Mouse (Mus musculus): ENCODE results near the gene Zfhx3. TPM values are rescaled to one million over a fixed set of nuclear protein-coding genes. Genes with fewer than 3 reads are reported as not detected.

Gene Zfhx3
- polyA plus RNA-seq, 1 experiment from 2014 or later = 27.5 TPM

GRCm38 (mm10) chr8:108743238-108743637 lies 800.8 kb downstream of the Zfhx3 start:
- H3K9me3 ChIP-seq (replicated peaks; ENCODE audit: control insufficient read depth, low read length) = no peaks in the 10 kb centered on the region
- H3K4me3 ChIP-seq (ENCODE audit: low read depth, low read length) = no peak overlapping the region
- no peak overlapping the region for H3K9ac ChIP-seq (replicated peaks; ENCODE audit: low read length)
- no peak overlapping the region for H3K4me2 ChIP-seq (ENCODE audit: low read depth, low read length)
- H3K27ac ChIP-seq (replicated peaks; ENCODE audit: low read depth, low read length) = no peak overlapping the region
- no peaks in the 10 kb centered on the region for H3K27me3 ChIP-seq (ENCODE audit: control insufficient read depth, insufficient read depth, low read length)
- no peak for DNase-seq (ENCODE audit: low spot score)
- 71% methylated on average over 7 of the region's 7 CpGs for WGBS
- ATAC-seq (replicated peaks; ENCODE audit: insufficient number of reproducible peaks, low FRiP score, low TSS enrichment, low read depth) = no peak
- H3K4me1 ChIP-seq (ENCODE audit: control insufficient read depth, insufficient read depth, low read length) = no peaks in the 10 kb centered on the region
- H3K36me3 ChIP-seq (replicated peaks; ENCODE audit: control insufficient read depth, insufficient read depth, low read depth, low read length) = no peaks in the 10 kb centered on the region; the same call in 1 of the 2 replicates

- ATAC-seq (replicated peaks; ENCODE audit: insufficient number of reproducible peaks, low FRiP score, low TSS enrichment, low read depth) (no peak), DNase-seq (ENCODE audit: low spot score) (no peak)
- H3K27me3 ChIP-seq (ENCODE audit: control insufficient read depth, insufficient read depth, low read length) = no peaks in the 10 kb centered on the region
- WGBS = 95% methylated on average over 7 of the region's 7 CpGs
- no peaks in the 10 kb centered on the region for H3K9me3 ChIP-seq (replicated peaks; ENCODE audit: control insufficient read depth, low read length)
- no peaks in the 10 kb centered on the region; the same call in 1 of the 2 replicates for H3K36me3 ChIP-seq (replicated peaks; ENCODE audit: control insufficient read depth, insufficient read depth, low read depth, low read length)
- no peak overlapping the region for H3K9ac ChIP-seq (replicated peaks; ENCODE audit: low read length)
- no peak overlapping the region for H3K27ac ChIP-seq (replicated peaks; ENCODE audit: low read depth, low read length)
- no peaks in the 10 kb centered on the region for H3K4me1 ChIP-seq (ENCODE audit: control insufficient read depth, insufficient read depth, low read length)
- no peak overlapping the region for H3K4me3 ChIP-seq (ENCODE audit: low read depth, low read length)
- H3K4me2 ChIP-seq (ENCODE audit: low read depth, low read length) = no peak overlapping the region
Measured at GRCm38 (mm10) chr8:108745551-108745950, 803.1 kb downstream of the Zfhx3 start.

DNA sequence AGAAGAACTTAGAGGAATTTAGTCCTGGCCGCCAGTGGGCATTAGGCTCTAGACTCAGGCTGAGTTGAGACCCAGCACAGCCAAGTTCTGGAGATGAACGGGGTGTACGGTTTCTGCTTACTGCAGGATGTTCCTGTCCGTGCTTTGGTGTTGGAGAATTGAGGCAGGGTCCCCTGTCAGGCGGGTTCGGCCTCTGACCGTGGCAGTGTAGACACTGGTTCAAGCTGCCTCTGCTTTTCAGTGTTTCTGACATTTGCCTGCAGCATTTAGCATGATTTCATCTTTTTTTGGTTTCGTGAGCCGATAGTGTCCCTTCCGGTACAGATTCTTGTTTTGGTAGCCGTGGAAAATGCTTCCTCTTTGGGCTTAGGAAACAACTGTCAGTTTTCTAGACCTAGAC lies 805.7 kb downstream of the Zfhx3 start:
- Histone ChIP-seq H3K4me3 (ENCODE audit: low read depth, low read length) (no peak overlapping the region), H3K27me3 (ENCODE audit: control insufficient read depth, insufficient read depth, low read length) (no peaks in the 10 kb centered on the region), H3K9ac (replicated peaks; ENCODE audit: low read length) (no peak overlapping the region), H3K4me2 (ENCODE audit: low read depth, low read length) (no peak overlapping the region), H3K4me1 (ENCODE audit: control insufficient read depth, insufficient read depth, low read length) (no peaks in the 10 kb centered on the region), H3K9me3 (replicated peaks; ENCODE audit: control insufficient read depth, low read length) (no peaks in the 10 kb centered on the region), H3K27ac (replicated peaks; ENCODE audit: low read depth, low read length) (no peak overlapping the region), H3K36me3 (replicated peaks; ENCODE audit: control insufficient read depth, insufficient read depth, low read depth, low read length) (no peaks in the 10 kb centered on the region)
- ATAC-seq (replicated peaks; ENCODE audit: insufficient number of reproducible peaks, low FRiP score, low TSS enrichment, low read depth) = no peak
- 52% methylated on average over 11 of the region's 11 CpGs for WGBS
- no peak for DNase-seq (ENCODE audit: low spot score)

DNA sequence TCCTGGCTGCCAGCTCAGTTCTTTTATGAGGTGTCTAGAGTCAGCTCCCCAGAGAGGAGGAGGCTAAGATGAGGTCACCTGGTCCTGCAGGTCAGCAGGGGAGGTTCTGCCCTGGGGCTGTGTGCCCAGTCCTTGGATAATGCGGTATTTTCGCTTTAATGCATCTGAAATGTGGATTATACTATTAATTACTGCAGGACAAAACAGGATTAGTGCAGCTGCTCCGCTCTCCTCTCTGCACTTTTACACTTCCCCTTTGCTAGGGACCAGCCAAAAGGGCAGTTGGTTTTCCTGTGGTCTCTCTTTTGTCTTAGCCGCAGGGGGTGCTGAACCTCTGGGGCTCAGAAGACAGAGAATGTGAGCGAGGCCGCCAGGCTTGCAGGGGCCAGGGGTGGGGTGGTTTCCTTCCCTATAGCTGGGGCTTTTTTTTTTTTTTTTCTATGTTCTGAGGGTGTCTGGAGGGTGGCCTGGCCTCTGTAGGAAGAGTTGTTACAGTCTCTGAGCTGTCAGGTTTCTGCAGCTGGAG lies 806.5 kb downstream of the Zfhx3 start:
- 0 out of 2 replicates have a peak, but pooled peaks have one; percentile 22 for ATAC-seq (replicated peaks; ENCODE audit: insufficient number of reproducible peaks, low FRiP score, low TSS enrichment, low read depth)
- 4% methylated on average over 6 of the region's 6 CpGs for WGBS
- H3K27me3 ChIP-seq (ENCODE audit: control insufficient read depth, insufficient read depth, low read length) = no peaks in the 10 kb centered on the region

GRCm38 (mm10) chr8:108750806-108751205 lies 808.4 kb downstream of the Zfhx3 start:
- H3K4me3 ChIP-seq (ENCODE audit: low read depth, low read length) = no peak overlapping the region
- 88% methylated on average over 9 of the region's 9 CpGs for WGBS
- no peaks in the 10 kb centered on the region for H3K27me3 ChIP-seq (ENCODE audit: control insufficient read depth, insufficient read depth, low read length)
- H3K27ac ChIP-seq (replicated peaks; ENCODE audit: low read depth, low read length) = no peak overlapping the region
- ATAC-seq (replicated peaks; ENCODE audit: insufficient number of reproducible peaks, low FRiP score, low TSS enrichment, low read depth) (no peak), DNase-seq (ENCODE audit: low spot score) (no peak)
- no peaks in the 10 kb centered on the region for H3K36me3 ChIP-seq (replicated peaks; ENCODE audit: control insufficient read depth, insufficient read depth, low read depth, low read length)
- no peaks in the 10 kb centered on the region for H3K9me3 ChIP-seq (replicated peaks; ENCODE audit: control insufficient read depth, low read length)
- no peak overlapping the region for H3K4me2 ChIP-seq (ENCODE audit: low read depth, low read length)
- no peak overlapping the region for H3K9ac ChIP-seq (replicated peaks; ENCODE audit: low read length)
- no peaks in the 10 kb centered on the region for H3K4me1 ChIP-seq (ENCODE audit: control insufficient read depth, insufficient read depth, low read length)

More for the DNA sequence above, 806.5 kb downstream of the Zfhx3 start:
- Histone ChIP-seq H3K36me3 (replicated peaks; ENCODE audit: control insufficient read depth, insufficient read depth, low read depth, low read length) (no peaks in the 10 kb centered on the region), H3K4me3 (ENCODE audit: low read depth, low read length) (no peak overlapping the region), H3K9me3 (replicated peaks; ENCODE audit: control insufficient read depth, low read length) (no peaks in the 10 kb centered on the region), H3K9ac (replicated peaks; ENCODE audit: low read length) (no peak overlapping the region), H3K27ac (replicated peaks; ENCODE audit: low read depth, low read length) (no peak overlapping the region), H3K4me2 (ENCODE audit: low read depth, low read length) (no peak overlapping the region), H3K4me1 (ENCODE audit: control insufficient read depth, insufficient read depth, low read length) (no peaks in the 10 kb centered on the region)
- DNase-seq (ENCODE audit: low spot score) = no peak

DNA sequence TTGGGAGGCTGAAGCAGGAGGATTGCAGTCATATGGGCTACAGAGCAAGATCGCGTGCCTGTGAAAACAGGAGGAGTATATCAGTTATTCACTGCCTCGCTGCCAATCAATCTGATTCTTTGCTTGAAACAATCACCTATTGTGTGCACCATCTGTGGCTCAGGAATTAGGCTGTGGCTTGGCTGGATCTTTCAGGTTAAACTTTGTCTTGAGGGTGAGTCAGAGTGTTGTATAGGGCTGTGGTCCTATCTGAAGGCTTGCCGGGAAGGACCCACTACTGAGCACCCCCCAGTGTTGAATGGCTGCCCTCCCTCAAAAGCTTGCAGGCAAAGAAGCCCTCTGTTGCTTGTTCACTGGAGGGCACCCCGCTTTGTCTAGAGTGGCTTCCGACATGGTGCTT lies 812.1 kb downstream of the Zfhx3 start:
- no peak overlapping the region for H3K27ac ChIP-seq (replicated peaks; ENCODE audit: low read depth, low read length)
- 72% methylated on average over 6 of the region's 6 CpGs for WGBS

GRCm38 (mm10) chr8:108755400-108756325 lies 813.2 kb downstream of the Zfhx3 start:
- no peak overlapping the region for H3K27ac ChIP-seq (replicated peaks; ENCODE audit: low read depth, low read length)

More for the DNA sequence above, 812.1 kb downstream of the Zfhx3 start:
- H3K4me1 ChIP-seq (ENCODE audit: control insufficient read depth, insufficient read depth, low read length) = peaks cover 6% of the 10 kb centered on the region; the same call in 1 of the 2 replicates
- no peak for DNase-seq (ENCODE audit: low spot score)
- H3K4me3 ChIP-seq (ENCODE audit: low read depth, low read length) = no peak overlapping the region
- H3K9ac ChIP-seq (replicated peaks; ENCODE audit: low read length) = no peak overlapping the region
- no peaks in the 10 kb centered on the region for H3K9me3 ChIP-seq (replicated peaks; ENCODE audit: control insufficient read depth, low read length)
- no peaks in the 10 kb centered on the region for H3K36me3 ChIP-seq (replicated peaks; ENCODE audit: control insufficient read depth, insufficient read depth, low read depth, low read length)
- ATAC-seq (replicated peaks; ENCODE audit: insufficient number of reproducible peaks, low FRiP score, low TSS enrichment, low read depth) = no peak
- H3K27me3 ChIP-seq (ENCODE audit: control insufficient read depth, insufficient read depth, low read length) = no peaks in the 10 kb centered on the region
- H3K4me2 ChIP-seq (ENCODE audit: low read depth, low read length) = no peak overlapping the region

More at GRCm38 (mm10) chr8:108755400-108756325, 813.2 kb downstream of the Zfhx3 start:
- Histone ChIP-seq H3K4me2 (ENCODE audit: low read depth, low read length) (no peak overlapping the region), H3K9ac (replicated peaks; ENCODE audit: low read length) (no peak overlapping the region), H3K36me3 (replicated peaks; ENCODE audit: control insufficient read depth, insufficient read depth, low read depth, low read length) (no peaks in the 10 kb centered on the region), H3K27me3 (ENCODE audit: control insufficient read depth, insufficient read depth, low read length) (no peaks in the 10 kb centered on the region), H3K9me3 (replicated peaks; ENCODE audit: control insufficient read depth, low read length) (no peaks in the 10 kb centered on the region), H3K4me3 (ENCODE audit: low read depth, low read length) (no peak overlapping the region), H3K4me1 (ENCODE audit: control insufficient read depth, insufficient read depth, low read length) (peaks cover 6% of the 10 kb centered on the region; the same call in 1 of the 2 replicates)
- DNase-seq (ENCODE audit: low spot score) (no peak), ATAC-seq (replicated peaks; ENCODE audit: insufficient number of reproducible peaks, low FRiP score, low TSS enrichment, low read depth) (peak; percentile 27; the same call in 1 of the 2 replicates)
- WGBS = 38% methylated on average over 19 of the region's 19 CpGs

Data from embryonic facial prominence, embryonic 11.5 days (tissue).